Mouse (Mus musculus): ENCODE results near the gene Olfr837. TPM values are rescaled to one million over a fixed set of nuclear protein-coding genes. Genes with fewer than 3 reads are reported as not detected.
"Not testable (repeated sequence)": the region's sequence is repeated elsewhere in the genome, so short reads cannot be mapped to it uniquely, and the experiment has no call there.

Olfr837 gene
- not detected in 2 replicates for polyA plus RNA-seq (2012; rRNA removed)

GRCm38 (mm10) chr9:19136017-19136416, at the start of gene Olfr837:
Gene Olfr837 (plus strand): TSS chr9:19136317.
- 74% methylated on average over 1 of the region's 1 CpGs for WGBS
- no peak for DNase-seq (ENCODE audit: low read depth, low spot score)

- DNase-seq (ENCODE audit: low read depth, low spot score) = not testable (repeated sequence)
- WGBS = 27% methylated on average over 6 of the region's 6 CpGs
Observed at GRCm38 (mm10) chr9:19092889-19093753, 43.0 kb upstream of the Olfr837 start.

GRCm38 (mm10) chr9:19097286-19097685, 38.8 kb upstream of the Olfr837 start:
- DNase-seq (ENCODE audit: low read depth, low spot score) = no peak
- WGBS = 91% methylated on average over 4 of the region's 4 CpGs

GRCm38 (mm10) chr9:19120082-19120481, 16.0 kb upstream of the Olfr837 start, which contains the start of gene Olfr836:
Gene Olfr836 (plus strand): TSS chr9:19120382.
- DNase-seq (ENCODE audit: low read depth, low spot score) = no peak

GRCm38 (mm10) chr9:19177212-19177611, 41.1 kb downstream of the Olfr837 start, which contains the start of gene Olfr839-ps1:
Gene Olfr839-ps1 (minus strand): TSS chr9:19177312.
- 72% methylated on average over 1 of the region's 1 CpGs for WGBS
- DNase-seq (ENCODE audit: low read depth, low spot score) = no peak

Other genes with a start within 250 kb of the Olfr837 start
- not detected in 2 replicates for gene Olfr832, start 199.2 kb upstream of the Olfr837 start, polyA plus RNA-seq (2012; rRNA removed)
- gene Olfr834, start 148.3 kb upstream of the Olfr837 start, polyA plus RNA-seq (2012; rRNA removed) = not detected in 2 replicates
- not detected in 2 replicates for gene Olfr835, start 103.6 kb upstream of the Olfr837 start, polyA plus RNA-seq (2012; rRNA removed)
- not detected in 2 replicates for gene Olfr836, start 15.9 kb upstream of the Olfr837 start, polyA plus RNA-seq (2012; rRNA removed)
- gene Olfr839-ps1, start 41.0 kb downstream of the Olfr837 start, polyA plus RNA-seq (2012; rRNA removed) = not detected in 2 replicates
- not detected in 2 replicates for gene Olfr843, start 115.7 kb downstream of the Olfr837 start, polyA plus RNA-seq (2012; rRNA removed)
- not detected in 2 replicates for gene Olfr844, start 180.0 kb downstream of the Olfr837 start, polyA plus RNA-seq (2012; rRNA removed)
- gene Olfr845, start 200.1 kb downstream of the Olfr837 start, polyA plus RNA-seq (2012; rRNA removed) = not detected in 2 replicates
- not detected in 2 replicates for gene Olfr846, start 227.7 kb downstream of the Olfr837 start, polyA plus RNA-seq (2012; rRNA removed)
- not detected in 2 replicates for gene Olfr847, start 242.4 kb downstream of the Olfr837 start, polyA plus RNA-seq (2012; rRNA removed)

All from large intestine, adult 2 months (tissue).